Mouse (Mus musculus) G1E (cell line): ENCODE measurements around the gene Myoz1.

ENCODE experiments used
- CTCF ChIP-seq: IDR thresholded peaks from 2 replicates; pipeline ENCODE4 v1.5.1; 2012; ENCODE audit warnings: low read depth, low read length, inconsistent platforms, mixed read lengths
- GATA1 ChIP-seq: IDR thresholded peaks from 2 replicates; pipeline ENCODE4 v1.6.1; 2012; ENCODE audit warnings: borderline replicate concordance, low read length, inconsistent platforms, mixed read lengths
- POLR2AphosphoS5 ChIP-seq: IDR thresholded peaks from 2 replicates; pipeline ENCODE4 v1.6.1; 2012; ENCODE audit warnings: low read depth, low read length, inconsistent platforms; ENCODE audit not compliant: insufficient replicate concordance

GRCm38 (mm10) chr14:20626971-20627370 is 29.4 kb downstream of the Myoz1 start:
- TF ChIP-seq CTCF (no peak), GATA1 (no peak), POLR2AphosphoS5 (no peak)
